Mouse (Mus musculus): Measurements from ENCODE around the gene Lrrc7. TPM values are rescaled to one million over a fixed set of nuclear protein-coding genes. Genes with fewer than 3 reads are reported as not detected.

Lrrc7 gene
- polyA plus RNA-seq, 1 experiment: not detected

GRCm38 (mm10) chr3:158532859-158533258 lies 29.2 kb downstream of the Lrrc7 start:
- TF ChIP-seq POLR2A (IDR thresholded peaks at IDR 0.05; ENCODE audit: insufficient read depth, low read length) (no peak), CTCF (IDR thresholded peaks at IDR 0.05; ENCODE audit: low read depth, low read length) (no peak), EP300 (IDR thresholded peaks at IDR 0.05; ENCODE audit: insufficient read depth, low read depth, low read length) (no peak)
- H3K27ac ChIP-seq (ENCODE audit: insufficient read depth, low read length): no peak overlapping the region
- no peak overlapping the region for H3K4me3 ChIP-seq (ENCODE audit: low read depth, low read length)
- no peaks in the 10 kb centered on the region for H3K36me3 ChIP-seq (ENCODE audit: control insufficient read depth, insufficient read depth, low read length, poor library complexity, severe bottlenecking)
- H3K27me3 ChIP-seq (ENCODE audit: control insufficient read depth, insufficient read depth, low read length, poor library complexity, severe bottlenecking): no peaks in the 10 kb centered on the region
- H3K9me3 ChIP-seq (replicated peaks; ENCODE audit: control insufficient read depth, insufficient read depth, low read length, poor library complexity, severe bottlenecking): 0 out of 2 replicates have a peak, but pooled peaks cover 6% of the 10 kb centered on the region
- H3K4me1 ChIP-seq (ENCODE audit: control insufficient read depth, insufficient read depth, low read length): no peaks in the 10 kb centered on the region
- no peak overlapping the region for H3K9ac ChIP-seq (ENCODE audit: low read depth, poor library complexity, severe bottlenecking)

- no peak for TF ChIP-seq CTCF (IDR thresholded peaks at IDR 0.05; ENCODE audit: low read depth, low read length)
- TF ChIP-seq POLR2A (IDR thresholded peaks at IDR 0.05; ENCODE audit: insufficient read depth, low read length): no peak
- TF ChIP-seq EP300 (IDR thresholded peaks at IDR 0.05; ENCODE audit: insufficient read depth, low read depth, low read length): no peak
- Histone ChIP-seq H3K27ac (ENCODE audit: insufficient read depth, low read length) (no peak overlapping the region), H3K9me3 (replicated peaks; ENCODE audit: control insufficient read depth, insufficient read depth, low read length, poor library complexity, severe bottlenecking) (0 out of 2 replicates have a peak, but pooled peaks cover 6% of the 10 kb centered on the region), H3K4me3 (ENCODE audit: low read depth, low read length) (no peak overlapping the region), H3K9ac (ENCODE audit: low read depth, poor library complexity, severe bottlenecking) (no peak overlapping the region), H3K4me1 (ENCODE audit: control insufficient read depth, insufficient read depth, low read length) (no peaks in the 10 kb centered on the region), H3K27me3 (ENCODE audit: control insufficient read depth, insufficient read depth, low read length, poor library complexity, severe bottlenecking) (no peaks in the 10 kb centered on the region; the same call in 1 of the 2 replicates), H3K36me3 (ENCODE audit: control insufficient read depth, insufficient read depth, low read length, poor library complexity, severe bottlenecking) (no peaks in the 10 kb centered on the region)
Observed at GRCm38 (mm10) chr3:158528471-158528870, 33.5 kb downstream of the Lrrc7 start.

GRCm38 (mm10) chr3:158493730-158494129 lies 68.3 kb downstream of the Lrrc7 start:
- H3K27me3 ChIP-seq (ENCODE audit: control insufficient read depth, insufficient read depth, low read length, poor library complexity, severe bottlenecking): no peaks in the 10 kb centered on the region
- H3K9me3 ChIP-seq (replicated peaks; ENCODE audit: control insufficient read depth, insufficient read depth, low read length, poor library complexity, severe bottlenecking): no peaks in the 10 kb centered on the region
- TF ChIP-seq POLR2A (IDR thresholded peaks at IDR 0.05; ENCODE audit: insufficient read depth, low read length) (no peak), CTCF (IDR thresholded peaks at IDR 0.05; ENCODE audit: low read depth, low read length) (no peak), EP300 (IDR thresholded peaks at IDR 0.05; ENCODE audit: insufficient read depth, low read depth, low read length) (no peak)
- no peaks in the 10 kb centered on the region for H3K4me1 ChIP-seq (ENCODE audit: control insufficient read depth, insufficient read depth, low read length)
- H3K4me3 ChIP-seq (ENCODE audit: low read depth, low read length): no peak overlapping the region
- H3K27ac ChIP-seq (ENCODE audit: insufficient read depth, low read length): no peak overlapping the region
- no peaks in the 10 kb centered on the region for H3K36me3 ChIP-seq (ENCODE audit: control insufficient read depth, insufficient read depth, low read length, poor library complexity, severe bottlenecking)
- H3K9ac ChIP-seq (ENCODE audit: low read depth, poor library complexity, severe bottlenecking): no peak overlapping the region

- Histone ChIP-seq H3K4me1 (ENCODE audit: control insufficient read depth, insufficient read depth, low read length) (no peaks in the 10 kb centered on the region), H3K27me3 (ENCODE audit: control insufficient read depth, insufficient read depth, low read length, poor library complexity, severe bottlenecking) (no peaks in the 10 kb centered on the region), H3K4me3 (ENCODE audit: low read depth, low read length) (no peak overlapping the region), H3K9me3 (replicated peaks; ENCODE audit: control insufficient read depth, insufficient read depth, low read length, poor library complexity, severe bottlenecking) (no peaks in the 10 kb centered on the region), H3K27ac (ENCODE audit: insufficient read depth, low read length) (no peak overlapping the region), H3K36me3 (ENCODE audit: control insufficient read depth, insufficient read depth, low read length, poor library complexity, severe bottlenecking) (no peaks in the 10 kb centered on the region), H3K9ac (ENCODE audit: low read depth, poor library complexity, severe bottlenecking) (no peak overlapping the region)
- TF ChIP-seq CTCF (IDR thresholded peaks at IDR 0.05; ENCODE audit: low read depth, low read length) (no peak), POLR2A (IDR thresholded peaks at IDR 0.05; ENCODE audit: insufficient read depth, low read length) (no peak), EP300 (IDR thresholded peaks at IDR 0.05; ENCODE audit: insufficient read depth, low read depth, low read length) (no peak)
Observed at GRCm38 (mm10) chr3:158479677-158480076, 82.3 kb downstream of the Lrrc7 start.

GRCm38 (mm10) chr3:158400600-158400999 lies 161.4 kb downstream of the Lrrc7 start:
- Histone ChIP-seq H3K9me3 (replicated peaks; ENCODE audit: control insufficient read depth, insufficient read depth, low read length, poor library complexity, severe bottlenecking) (no peaks in the 10 kb centered on the region), H3K4me3 (ENCODE audit: low read depth, low read length) (no peak overlapping the region), H3K27ac (ENCODE audit: insufficient read depth, low read length) (no peak overlapping the region), H3K4me1 (ENCODE audit: control insufficient read depth, insufficient read depth, low read length) (no peaks in the 10 kb centered on the region), H3K9ac (ENCODE audit: low read depth, poor library complexity, severe bottlenecking) (no peak overlapping the region), H3K36me3 (ENCODE audit: control insufficient read depth, insufficient read depth, low read length, poor library complexity, severe bottlenecking) (no peaks in the 10 kb centered on the region), H3K27me3 (ENCODE audit: control insufficient read depth, insufficient read depth, low read length, poor library complexity, severe bottlenecking) (no peaks in the 10 kb centered on the region)
- TF ChIP-seq CTCF (IDR thresholded peaks at IDR 0.05; ENCODE audit: low read depth, low read length) (no peak), EP300 (IDR thresholded peaks at IDR 0.05; ENCODE audit: insufficient read depth, low read depth, low read length) (no peak), POLR2A (IDR thresholded peaks at IDR 0.05; ENCODE audit: insufficient read depth, low read length) (no peak)

- H3K4me3 ChIP-seq (ENCODE audit: low read depth, low read length): no peak overlapping the region
- H3K4me1 ChIP-seq (ENCODE audit: control insufficient read depth, insufficient read depth, low read length): no peaks in the 10 kb centered on the region
- no peaks in the 10 kb centered on the region for H3K36me3 ChIP-seq (ENCODE audit: control insufficient read depth, insufficient read depth, low read length, poor library complexity, severe bottlenecking)
- H3K9me3 ChIP-seq (replicated peaks; ENCODE audit: control insufficient read depth, insufficient read depth, low read length, poor library complexity, severe bottlenecking): no peaks in the 10 kb centered on the region
- no peaks in the 10 kb centered on the region for H3K27me3 ChIP-seq (ENCODE audit: control insufficient read depth, insufficient read depth, low read length, poor library complexity, severe bottlenecking)
- no peak overlapping the region for H3K27ac ChIP-seq (ENCODE audit: insufficient read depth, low read length)
- H3K9ac ChIP-seq (ENCODE audit: low read depth, poor library complexity, severe bottlenecking): no peak overlapping the region
- TF ChIP-seq POLR2A (IDR thresholded peaks at IDR 0.05; ENCODE audit: insufficient read depth, low read length) (no peak), CTCF (IDR thresholded peaks at IDR 0.05; ENCODE audit: low read depth, low read length) (no peak), EP300 (IDR thresholded peaks at IDR 0.05; ENCODE audit: insufficient read depth, low read depth, low read length) (no peak)
Observed at GRCm38 (mm10) chr3:158391534-158391933, 170.5 kb downstream of the Lrrc7 start.

Measured in ES-Bruce4 (cell line).